Mouse (Mus musculus): ENCODE measurements around the gene Mief2.

Mief2 gene

GRCm38 (mm10) chr11:60779673-60780189, 51.5 kb downstream of the Mief2 start:
- DNase-seq, result no peak
